Mouse (Mus musculus): ENCODE data around the gene Rassf1.
A peak's percentile ranks its signal among the peaks of the same experiment; 100 is the strongest.
"Not testable (repeated sequence)": the region's sequence is repeated elsewhere in the genome, so short reads cannot be mapped to it uniquely, and the experiment has no call there.

The Rassf1 gene

DNA sequence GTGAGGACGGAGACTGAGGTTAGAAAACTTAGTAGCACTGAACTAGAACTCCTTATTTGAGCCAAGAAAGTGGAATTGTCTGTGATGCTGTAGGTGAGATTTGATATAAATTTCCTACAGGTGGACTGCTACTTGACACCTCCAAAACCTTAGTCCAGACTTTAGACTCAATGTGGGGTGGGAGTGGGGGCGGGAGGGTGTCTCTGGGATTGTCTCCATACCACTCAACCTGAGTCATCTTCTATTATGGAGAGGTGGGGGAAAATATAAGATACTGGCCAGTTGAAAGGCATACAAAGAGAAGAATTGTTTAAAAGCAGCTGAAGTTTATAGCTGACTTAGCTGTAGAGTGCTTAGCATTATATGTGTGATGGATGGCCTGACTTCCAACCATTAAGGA is 4.3 kb downstream of the Rassf1 start:
- peak; percentile 64 for DNase-seq (ENCODE audit: inconsistent ontology term)

GRCm38 (mm10) chr9:107556346-107556745 is 5.0 kb downstream of the Rassf1 start:
- DNase-seq (ENCODE audit: inconsistent ontology term): no peak

DNA sequence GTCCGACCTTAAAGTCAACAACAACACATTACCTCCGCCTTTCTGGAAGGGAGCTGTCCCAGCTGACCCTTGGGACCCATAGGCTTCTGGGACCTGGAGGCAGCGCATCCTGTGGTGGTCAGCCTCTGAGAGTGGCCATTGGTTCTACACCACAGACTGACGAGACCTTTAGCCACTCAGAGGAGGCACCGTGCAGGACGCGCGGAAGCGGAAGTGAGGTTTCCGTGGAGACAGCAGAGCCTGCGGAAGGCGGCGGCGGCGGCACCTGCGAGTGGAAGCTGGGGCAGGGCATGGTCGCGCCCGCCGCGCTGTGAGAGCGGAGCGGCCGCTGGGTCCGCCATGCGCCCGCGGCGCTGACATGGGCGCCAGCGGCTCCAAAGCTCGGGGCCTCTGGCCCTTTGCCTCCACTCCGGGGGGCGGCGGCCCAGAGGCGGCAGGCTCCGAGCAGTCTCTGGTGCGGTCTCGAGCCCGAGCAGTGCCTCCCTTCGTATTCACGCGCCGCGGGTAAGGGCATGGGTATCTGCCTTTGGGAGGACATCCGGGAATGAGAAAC is 11.8 kb downstream of the Rassf1 start, which contains the start of gene Tusc2:
Gene Tusc2 (plus strand): TSS at position 227 of the 553 bp plus-strand sequence.
- DNase-seq (ENCODE audit: inconsistent ontology term): peak; percentile 93

DNA sequence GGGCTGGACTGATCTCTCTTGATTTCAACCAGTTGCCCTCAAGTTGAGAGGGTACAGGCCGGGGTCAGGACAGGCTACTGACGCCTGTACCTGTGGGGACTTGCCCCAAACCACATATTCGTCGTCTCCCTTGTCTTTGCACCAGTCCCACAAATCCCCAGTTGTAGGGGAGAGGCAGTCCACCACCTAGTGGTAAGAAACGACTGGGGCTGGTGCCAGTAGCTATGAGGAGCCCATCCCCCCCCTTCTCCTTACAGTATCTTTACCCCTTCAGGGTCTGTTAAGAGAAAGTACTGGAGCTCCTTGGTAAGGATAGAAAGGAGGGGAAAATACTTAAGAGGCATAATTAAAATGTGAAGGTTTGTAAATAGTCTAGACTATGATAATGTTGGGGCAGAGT is 14.2 kb downstream of the Rassf1 start:
- DNase-seq (ENCODE audit: inconsistent ontology term): not testable (repeated sequence)

- DNase-seq (ENCODE audit: inconsistent ontology term): peak; percentile 43
Measured at GRCm38 (mm10) chr9:107566041-107566709, 14.8 kb downstream of the Rassf1 start.

DNA sequence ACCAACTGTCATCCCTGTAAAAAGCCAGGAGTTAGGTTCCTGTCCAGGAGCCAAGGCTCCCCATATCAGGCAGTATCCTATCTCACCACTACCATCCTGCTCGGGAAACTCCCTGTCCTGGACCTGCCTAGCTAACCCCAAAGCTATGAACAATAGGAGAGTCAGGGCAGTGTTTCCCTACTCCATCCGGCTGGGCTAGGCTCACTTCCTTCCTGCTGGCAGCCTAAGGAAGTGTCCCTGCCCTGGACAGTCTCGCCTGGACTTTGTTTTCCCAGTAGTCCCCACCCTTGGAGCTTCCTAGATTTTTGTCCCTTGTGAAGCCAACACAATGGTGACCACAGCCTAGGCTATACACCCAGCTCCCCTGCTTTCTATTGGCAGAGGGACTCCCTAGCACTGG is 15.5 kb downstream of the Rassf1 start:
- no peak for DNase-seq (ENCODE audit: inconsistent ontology term)

DNA sequence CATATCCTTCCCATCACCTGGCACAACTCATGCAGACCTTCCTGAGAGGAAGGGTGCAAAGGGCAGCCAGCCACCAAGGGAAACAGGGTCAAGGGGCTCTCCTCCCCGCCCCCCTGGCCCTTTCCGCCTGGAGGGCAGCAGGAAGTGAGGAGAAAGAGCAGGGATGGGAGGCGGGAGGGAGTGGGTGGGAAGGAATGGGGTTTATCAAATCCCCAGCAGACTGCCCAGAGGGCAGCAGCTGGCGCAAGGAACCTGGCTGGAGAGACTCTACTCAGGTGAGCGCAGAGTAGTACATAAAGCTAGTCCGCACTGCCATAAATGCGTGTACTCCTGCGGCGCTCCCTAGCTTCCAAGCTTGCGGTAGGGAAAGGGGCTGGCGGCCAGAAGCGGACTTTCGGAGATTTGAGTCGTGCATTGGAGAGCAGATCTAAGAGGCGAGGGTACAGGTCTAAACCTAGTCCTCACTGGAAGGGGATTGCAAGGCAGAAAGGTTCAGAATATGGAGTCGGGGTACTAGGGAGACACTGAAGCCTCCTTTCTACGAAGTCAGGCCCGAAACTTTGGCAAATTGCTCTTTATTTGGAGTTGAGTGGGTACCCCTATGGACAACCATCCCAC is 16.5 kb downstream of the Rassf1 start, which contains the start of gene Hyal2:
Gene Hyal2 (plus strand): TSS at position 244 of the 618 bp plus-strand sequence.
- DNase-seq (ENCODE audit: inconsistent ontology term): no peak

DNA sequence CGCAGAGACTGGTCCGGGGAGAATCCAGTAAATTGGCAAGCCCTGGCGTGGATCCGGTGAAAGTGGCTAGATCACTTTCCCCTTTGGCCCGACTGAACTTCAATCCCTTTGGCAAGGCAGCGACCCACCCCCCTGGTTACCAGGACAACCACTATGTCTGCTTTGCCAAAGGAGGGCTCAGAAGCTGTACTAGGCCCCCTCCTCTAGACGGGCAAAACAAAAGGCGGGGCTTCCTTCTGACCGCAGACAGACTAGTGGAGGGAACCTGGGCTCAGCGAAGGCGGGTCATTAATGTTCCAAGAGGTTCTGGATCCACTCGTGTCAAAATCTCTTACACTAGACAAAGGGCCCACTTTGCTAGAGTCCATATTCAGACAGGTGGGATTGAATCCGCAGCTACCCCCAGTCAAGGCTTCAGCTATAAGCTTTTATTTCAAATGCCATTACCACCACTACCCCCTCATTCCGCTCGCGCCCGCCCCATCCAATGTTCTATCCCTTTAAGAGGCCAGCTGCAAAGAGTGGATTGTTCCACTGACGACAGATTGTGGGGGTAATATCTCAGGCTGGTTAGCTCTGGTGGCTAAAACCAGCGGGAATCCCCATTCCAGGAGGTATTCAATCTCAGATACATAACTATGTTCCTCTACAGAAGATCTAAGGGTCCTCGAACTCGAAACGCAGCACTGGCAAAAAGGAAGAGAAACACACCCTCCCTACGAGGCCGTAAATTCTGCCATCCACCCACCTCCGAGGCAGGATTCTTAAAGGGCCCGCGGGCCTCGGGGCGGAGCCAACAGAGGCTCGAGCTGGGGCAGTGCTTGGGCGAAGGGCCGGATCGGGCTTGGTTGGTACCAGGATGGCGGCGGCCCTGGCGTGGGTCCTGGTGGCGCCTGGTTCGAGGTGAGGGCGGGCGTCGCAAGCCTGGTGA is 17.2 kb downstream of the Rassf1 start:
- DNase-seq (ENCODE audit: inconsistent ontology term): peak; percentile 93

GRCm38 (mm10) chr9:107569270-107569669 is 17.9 kb downstream of the Rassf1 start:
- DNase-seq (ENCODE audit: inconsistent ontology term): no peak

GRCm38 (mm10) chr9:107570016-107570415 is 18.7 kb downstream of the Rassf1 start:
- DNase-seq (ENCODE audit: inconsistent ontology term): no peak

DNA sequence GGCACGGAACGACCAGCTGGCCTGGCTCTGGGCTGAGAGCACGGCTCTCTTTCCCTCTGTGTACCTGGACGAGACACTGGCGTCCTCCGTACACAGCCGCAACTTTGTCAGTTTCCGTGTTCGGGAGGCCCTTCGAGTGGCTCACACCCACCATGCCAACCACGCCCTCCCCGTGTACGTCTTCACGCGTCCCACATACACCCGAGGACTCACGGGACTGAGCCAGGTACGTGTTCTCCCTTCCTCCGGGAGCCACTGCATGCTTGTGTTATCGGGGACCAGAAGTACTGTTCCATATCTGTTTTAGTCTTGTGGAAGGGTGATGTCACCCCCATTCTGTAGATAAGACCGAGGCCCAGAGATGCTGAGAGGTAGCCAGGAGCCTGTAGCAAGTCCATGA is 19.5 kb downstream of the Rassf1 start:
- no peak for DNase-seq (ENCODE audit: inconsistent ontology term)

GRCm38 (mm10) chr9:107571534-107572326 is 20.4 kb downstream of the Rassf1 start:
- DNase-seq (ENCODE audit: inconsistent ontology term): no peak

- no peak for DNase-seq (ENCODE audit: inconsistent ontology term)
Measured at GRCm38 (mm10) chr9:107572327-107572662, 20.9 kb downstream of the Rassf1 start.

- not testable (repeated sequence) for DNase-seq (ENCODE audit: inconsistent ontology term)
Measured at GRCm38 (mm10) chr9:107573774-107574173, 22.4 kb downstream of the Rassf1 start.

GRCm38 (mm10) chr9:107575579-107576356 is 24.4 kb downstream of the Rassf1 start:
- no peak for DNase-seq (ENCODE audit: inconsistent ontology term)

DNA sequence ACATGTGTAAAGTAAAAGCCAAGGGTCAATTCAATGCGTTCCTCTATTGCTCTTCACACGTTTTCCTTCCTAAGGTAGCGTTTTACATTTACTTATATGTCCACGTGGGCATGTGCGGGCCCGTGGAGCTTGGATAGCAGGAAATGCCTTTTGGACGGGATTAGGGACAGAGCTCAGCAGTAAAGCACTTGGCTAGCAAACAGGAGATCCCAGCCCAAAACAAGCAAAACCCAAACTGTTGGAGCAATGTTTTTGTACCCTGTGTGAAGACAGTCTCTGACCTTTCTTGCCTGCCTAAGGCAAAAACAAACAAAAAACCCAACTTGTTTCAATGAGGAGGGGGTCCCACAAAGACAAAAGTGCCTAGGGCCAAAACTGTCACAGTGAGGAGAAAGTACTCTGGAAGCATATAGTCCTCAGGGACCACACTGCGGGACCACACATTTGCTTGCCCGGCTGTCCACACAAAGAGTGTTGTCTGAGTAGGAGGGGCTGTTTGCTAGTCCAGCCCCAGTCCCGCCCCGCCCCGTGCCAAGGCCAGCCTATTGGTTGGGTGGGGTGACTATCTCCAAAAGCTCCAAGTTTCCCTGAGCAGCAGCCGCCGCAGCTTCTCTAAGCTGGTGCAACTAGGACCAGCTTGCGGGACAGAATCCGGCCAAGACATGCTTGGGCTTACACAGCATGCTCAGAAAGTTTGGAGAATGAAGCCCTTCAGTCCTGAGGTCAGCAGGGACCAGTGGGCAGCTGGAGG is 25.2 kb downstream of the Rassf1 start, which contains the start of gene Hyal1:
Gene Hyal1 (plus strand): TSS at position 571 of the 751 bp plus-strand sequence.
- peak; percentile 92 for DNase-seq (ENCODE audit: inconsistent ontology term)

DNA sequence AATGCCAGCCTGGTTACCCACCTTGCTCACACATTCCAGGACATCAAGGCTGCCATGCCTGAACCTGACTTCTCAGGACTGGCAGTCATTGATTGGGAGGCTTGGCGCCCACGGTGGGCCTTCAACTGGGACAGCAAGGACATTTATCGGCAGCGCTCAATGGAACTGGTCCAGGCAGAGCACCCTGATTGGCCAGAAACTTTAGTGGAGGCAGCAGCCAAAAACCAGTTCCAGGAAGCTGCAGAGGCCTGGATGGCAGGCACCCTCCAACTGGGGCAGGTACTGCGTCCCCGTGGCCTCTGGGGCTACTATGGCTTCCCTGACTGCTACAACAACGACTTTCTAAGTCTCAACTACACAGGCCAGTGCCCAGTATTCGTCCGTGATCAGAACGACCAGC is 26.5 kb downstream of the Rassf1 start:
- no peak for DNase-seq (ENCODE audit: inconsistent ontology term)

GRCm38 (mm10) chr9:107578587-107578986 is 27.2 kb downstream of the Rassf1 start, which contains the start of gene Naa80:
Gene Naa80, plus strand, starts transcription at chr9:107578887.
- DNase-seq (ENCODE audit: inconsistent ontology term): no peak

All from Muller cell, postnatal 12 days (primary cell).